Mouse (Mus musculus) embryonic stem cell, embryonic (primary cell): ENCODE results near the gene Jpt1.

Source experiments
- CTCF ChIA-PET, 4 experiments: fragments of 300-600 bp in 2 of 4; fragments of 350-600 bp in 2 of 4; sonication (Branson Sonifier 250); formaldehyde crosslinking; loops; one replicate each; lab custom pipeline; 2022; ENCODE audit warnings: inconsistent platforms in 2 of 4; lab: Charles Lee
- POLR2A ChIA-PET, 4 experiments: fragments of 300-600 bp in 2 of 4; fragments of 350-600 bp in 2 of 4; sonication (Branson Sonifier 250); formaldehyde crosslinking; loops; one replicate each; lab custom pipeline; 2022; ENCODE audit warnings: antibody characterized with exemption in 4 of 4, inconsistent platforms in 1 of 4; lab: Charles Lee

The Jpt1 gene

GRCm38 (mm10) chr11:115520218-115520617, 6.0 kb upstream of the Jpt1 start:
- ChIA-PET POLR2A (interaction anchor here (0.5 to 15.2 kb wide), 22 partner anchors 4 to 1056 kb away, joined by 3 to 368 read pairs (median 5); partner anchors contain the start of genes Nt5c (in 2 of the 4), Sumo2 (in 2 of the 4), Jpt1 (in 1 of the 4) and Mif4gd (in 1 of the 4)), CTCF (interaction anchor here in 2 of 4 experiments (0.6 kb wide), 2 partner anchors 43 to 906 kb away, joined by 3 read pairs; no protein-coding TSS in a partner anchor)

- CTCF ChIA-PET: interaction anchor here in 1 of 4 experiments (0.6 kb wide), 1 partner anchor 906 kb away, joined by 3 read pairs; no protein-coding TSS in a partner anchor
- POLR2A ChIA-PET: interaction anchor here in 2 of 4 experiments (0.7 to 15.2 kb wide), 14 partner anchors 4 to 96 kb away, joined by 3 to 368 read pairs (median 4); partner anchors contain the start of genes Nt5c (in 2 of the 2), Sumo2 (in 2 of the 2), Jpt1 (in 1 of the 2) and Mif4gd (in 1 of the 2)
These were observed 5.4 kb upstream of the Jpt1 start for GRCm38 (mm10) chr11:115519581-115519980.

- CTCF ChIA-PET: no interaction called here
- POLR2A ChIA-PET: interaction anchor here in 3 of 4 experiments (0.6 to 15.2 kb wide), 14 partner anchors 3 to 1357 kb away, joined by 3 to 368 read pairs (median 6); partner anchors contain the start of genes Nt5c (in 2 of the 3), Jpt1 (in 1 of the 3) and Sumo2 (in 1 of the 3)
These were observed 4.5 kb upstream of the Jpt1 start for GRCm38 (mm10) chr11:115518693-115519092.

GRCm38 (mm10) chr11:115516942-115517341, 2.8 kb upstream of the Jpt1 start:
- ChIA-PET POLR2A (interaction anchor here in 2 of 4 experiments (0.6 to 15.2 kb wide), 10 partner anchors 8 to 149 kb away, joined by 3 to 368 read pairs (median 5); partner anchors contain the start of genes Nt5c (in 1 of the 2), Nup85 (in 1 of the 2) and Sumo2 (in 1 of the 2)), CTCF (interaction anchor here in 1 of 4 experiments (0.6 kb wide), 1 partner anchor 20 kb away, joined by 5 read pairs; no protein-coding TSS in a partner anchor)

- ChIA-PET CTCF (no interaction called here), POLR2A (interaction anchor here (0.6 to 15.2 kb wide), 54 partner anchors 10 to 362 kb away, joined by 3 to 368 read pairs (median 9); partner anchors contain the start of genes Nt5c (in 3 of the 4), Sumo2 (in 3 of the 4), Mif4gd (in 2 of the 4) and Nup85 (in 2 of the 4))
These were observed 834 bp upstream of the Jpt1 start for GRCm38 (mm10) chr11:115515021-115515420.

- ChIA-PET POLR2A (interaction anchor here (0.5 to 15.2 kb wide), 180 partner anchors 8 to 654 kb away, joined by 3 to 368 read pairs (median 4); partner anchors contain the start of genes Nt5c (in 4 of the 4), Armc7 (in 3 of the 4), Slc25a19 (in 3 of the 4) and Sumo2 (in 3 of the 4)), CTCF (interaction anchor here in 3 of 4 experiments (0.5 to 2.4 kb wide), 15 partner anchors 9 to 346 kb away, joined by 3 to 10 read pairs (median 3); partner anchors contain the start of gene Nt5c (in 3 of the 3))
These were observed 633 bp downstream of the Jpt1 start for GRCm38 (mm10) chr11:115513271-115514237.

GRCm38 (mm10) chr11:115512407-115513183, 1.6 kb downstream of the Jpt1 start:
- ChIA-PET POLR2A (interaction anchor here (0.5 to 15.2 kb wide), 70 partner anchors 8 to 500 kb away, joined by 3 to 368 read pairs (median 8); partner anchors contain the start of genes Armc7 (in 3 of the 4), Sumo2 (in 3 of the 4), Mif4gd (in 2 of the 4) and Nt5c (in 2 of the 4)), CTCF (interaction anchor here in 3 of 4 experiments (0.5 to 2.4 kb wide), 9 partner anchors 10 to 346 kb away, joined by 3 to 12 read pairs (median 3); partner anchors contain the start of gene Nt5c (in 2 of the 3))

GRCm38 (mm10) chr11:115512004-115512403, 2.2 kb downstream of the Jpt1 start:
- POLR2A ChIA-PET: interaction anchor here in 2 of 4 experiments (0.6 to 15.2 kb wide), 11 partner anchors 11 to 196 kb away, joined by 4 to 368 read pairs (median 59); partner anchors contain the start of genes Nt5c (in 2 of the 2), Sumo2 (in 2 of the 2) and Grb2 (in 1 of the 2)
- CTCF ChIA-PET: interaction anchor here in 1 of 4 experiments (1.0 kb wide), 1 partner anchor 10 kb away, joined by 12 read pairs; no protein-coding TSS in a partner anchor

- CTCF ChIA-PET: no interaction called here
- POLR2A ChIA-PET: interaction anchor here in 2 of 4 experiments (1.8 to 15.2 kb wide), 8 partner anchors 10 to 26 kb away, joined by 5 to 368 read pairs (median 131); partner anchors contain the start of genes Nt5c (in 2 of the 2) and Sumo2 (in 2 of the 2)
These were observed 3.1 kb downstream of the Jpt1 start for GRCm38 (mm10) chr11:115511121-115511520.

- POLR2A ChIA-PET: interaction anchor here in 3 of 4 experiments (0.9 to 15.2 kb wide), 12 partner anchors 9 to 332 kb away, joined by 3 to 368 read pairs (median 6); partner anchors contain the start of genes Nt5c (in 2 of the 3) and Armc7 (in 1 of the 3)
These were observed 3.7 kb downstream of the Jpt1 start for GRCm38 (mm10) chr11:115510507-115510888.

GRCm38 (mm10) chr11:115509773-115510506, 4.2 kb downstream of the Jpt1 start:
- ChIA-PET CTCF (interaction anchor here in 3 of 4 experiments (0.6 to 1.5 kb wide), 8 partner anchors 18 to 332 kb away, joined by 3 to 7 read pairs (median 4); partner anchors contain the start of gene Nt5c (in 2 of the 3)), POLR2A (interaction anchor here in 3 of 4 experiments (0.9 to 15.2 kb wide), 13 partner anchors 9 to 332 kb away, joined by 3 to 368 read pairs (median 5); partner anchors contain the start of genes Nt5c (in 2 of the 3) and Armc7 (in 1 of the 3))

More at GRCm38 (mm10) chr11:115510507-115510888, 3.7 kb downstream of the Jpt1 start:
- CTCF ChIA-PET: interaction anchor here in 2 of 4 experiments (1.3 to 1.5 kb wide), 3 partner anchors 19 to 27 kb away, joined by 3 to 4 read pairs (median 4); partner anchors contain the start of gene Nt5c (in 1 of the 2)

- POLR2A ChIA-PET: interaction anchor here in 2 of 4 experiments (1.1 to 20.2 kb wide), 3 partner anchors 9 to 20 kb away, joined by 5 to 278 read pairs (median 34); partner anchors contain the start of genes Jpt1 (in 1 of the 2) and Nt5c (in 1 of the 2)
- CTCF ChIA-PET: no interaction called here
These were observed 6.1 kb downstream of the Jpt1 start for GRCm38 (mm10) chr11:115508061-115508460.

- CTCF ChIA-PET: interaction anchor here in 2 of 4 experiments (0.7 to 1.7 kb wide), 2 partner anchors 15 to 25 kb away, joined by 5 to 9 read pairs; partner anchors contain the start of gene Nt5c (in 1 of the 2)
- POLR2A ChIA-PET: interaction anchor here in 3 of 4 experiments (0.5 to 20.2 kb wide), 13 partner anchors 5 to 273 kb away, joined by 3 to 278 read pairs (median 5); partner anchors contain the start of genes Jpt1 (in 2 of the 3), Cdr2l (in 1 of the 3), Nt5c (in 1 of the 3) and Nup85 (in 1 of the 3)
These were observed 7.6 kb downstream of the Jpt1 start for GRCm38 (mm10) chr11:115506586-115506985.

- POLR2A ChIA-PET: interaction anchor here (0.5 to 20.2 kb wide), 15 partner anchors 9 to 983 kb away, joined by 3 to 278 read pairs (median 4); partner anchors contain the start of genes Jpt1 (in 4 of the 4), Nt5c (in 1 of the 4) and Sumo2 (in 1 of the 4)
- CTCF ChIA-PET: interaction anchor here in 2 of 4 experiments (0.5 to 1.6 kb wide), 3 partner anchors 19 to 927 kb away, joined by 3 to 5 read pairs (median 4); no protein-coding TSS in a partner anchor
These were observed 11.6 kb downstream of the Jpt1 start for GRCm38 (mm10) chr11:115502636-115503035.

- POLR2A ChIA-PET: interaction anchor here in 3 of 4 experiments (0.6 to 20.2 kb wide), 6 partner anchors 8 to 194 kb away, joined by 3 to 278 read pairs (median 4); partner anchors contain the start of gene Jpt1 (in 3 of the 3)
- CTCF ChIA-PET: interaction anchor here in 1 of 4 experiments (0.5 kb wide), 1 partner anchor 219 kb away, joined by 3 read pairs; the partner anchor contains the start of gene Fdxr
These were observed 17.6 kb downstream of the Jpt1 start for GRCm38 (mm10) chr11:115496559-115496958.
